Mouse (Mus musculus) thymus, postnatal 14 days (tissue): Measurements from ENCODE around the gene Cmtr1.
"Not testable (repeated sequence)": the region's sequence is repeated elsewhere in the genome, so short reads cannot be mapped to it uniquely, and the experiment has no call there.

Source experiments
- DNase-seq: peaks from one replicate; pipeline ENCODE4 v3.0.0; 2021

The Cmtr1 gene

GRCm38 (mm10) chr17:29706981-29707545, 46.7 kb downstream of the Cmtr1 start:
- DNase-seq: no peak

GRCm38 (mm10) chr17:29708783-29709182, 48.4 kb downstream of the Cmtr1 start:
- no peak for DNase-seq

- DNase-seq: no peak
Measured at GRCm38 (mm10) chr17:29710562-29711044, 50.2 kb downstream of the Cmtr1 start.

- no peak for DNase-seq
Measured at GRCm38 (mm10) chr17:29711076-29711744, 50.8 kb downstream of the Cmtr1 start.

- DNase-seq: no peak
Measured at GRCm38 (mm10) chr17:29711745-29712431, 51.5 kb downstream of the Cmtr1 start.

GRCm38 (mm10) chr17:29712565-29712964, 52.2 kb downstream of the Cmtr1 start:
- DNase-seq: peak; percentile 28

- not testable (repeated sequence) for DNase-seq
Measured at GRCm38 (mm10) chr17:29713734-29714133, 53.3 kb downstream of the Cmtr1 start.

GRCm38 (mm10) chr17:29716732-29717445, 56.5 kb downstream of the Cmtr1 start, which contains the start of gene Ccdc167:
TSS of gene Ccdc167 (minus strand) at chr17:29717044.
- DNase-seq: peak; percentile 96

GRCm38 (mm10) chr17:29718660-29719059, 58.3 kb downstream of the Cmtr1 start:
- no peak for DNase-seq

GRCm38 (mm10) chr17:29719628-29720575, 59.5 kb downstream of the Cmtr1 start:
- DNase-seq: no peak

GRCm38 (mm10) chr17:29720755-29721365, 60.5 kb downstream of the Cmtr1 start:
- no peak for DNase-seq

- no peak for DNase-seq
Measured at GRCm38 (mm10) chr17:29724610-29725009, 64.2 kb downstream of the Cmtr1 start.

GRCm38 (mm10) chr17:29725027-29725620, 64.7 kb downstream of the Cmtr1 start:
- no peak for DNase-seq

- peak; percentile 56 for DNase-seq
Measured at GRCm38 (mm10) chr17:29728082-29728481, 67.7 kb downstream of the Cmtr1 start.

- no peak for DNase-seq
Measured at GRCm38 (mm10) chr17:29730510-29731265, 70.3 kb downstream of the Cmtr1 start.

- DNase-seq: no peak
Measured at GRCm38 (mm10) chr17:29731266-29731952, 71.0 kb downstream of the Cmtr1 start.

GRCm38 (mm10) chr17:29731953-29732325, 71.5 kb downstream of the Cmtr1 start:
- no peak for DNase-seq

- DNase-seq: no peak
Measured at GRCm38 (mm10) chr17:29732522-29732921, 72.1 kb downstream of the Cmtr1 start.

GRCm38 (mm10) chr17:29736448-29737014, 76.1 kb downstream of the Cmtr1 start:
- no peak for DNase-seq
